Mouse (Mus musculus) lung, embryonic 15.5 days (tissue): ENCODE data around the gene Mtus2. TPM values are rescaled to one million over a fixed set of nuclear protein-coding genes. Genes with fewer than 3 reads are reported as not detected.
A peak's percentile ranks its signal among the peaks of the same experiment; 100 is the strongest.
"Not testable (repeated sequence)": the region's sequence is repeated elsewhere in the genome, so short reads cannot be mapped to it uniquely, and the experiment has no call there.

Experiments used
- ATAC-seq: fragments of 200-750 bp; cut with Nextera tagmentation; 2 replicates; pipeline ENCODE4 v1.8.0; 2017; ENCODE audit warnings: moderate number of reproducible peaks, borderline replicate concordance; ENCODE audit not compliant: low FRiP score, low TSS enrichment; ENCODE audit errors: extremely low read depth
- H3K27ac ChIP-seq: fragments of 300-500 bp; sonication (generic); 2 replicates; pipeline ENCODE4 v1.5.1; 2015; ENCODE audit warnings: moderate library complexity, mild to moderate bottlenecking, inconsistent platforms
- H3K27me3 ChIP-seq: fragments of 300-500 bp; sonication (generic); 2 replicates; pipeline ENCODE4 v1.6.1; 2015; ENCODE audit warnings: inconsistent platforms
- H3K36me3 ChIP-seq: fragments of 300-500 bp; sonication (generic); 2 replicates; pipeline ENCODE4 v1.6.1; 2015; ENCODE audit warnings: inconsistent platforms
- H3K4me1 ChIP-seq: fragments of 300-500 bp; sonication (generic); 2 replicates; pipeline ENCODE4 v1.6.1; 2015; ENCODE audit warnings: inconsistent platforms
- H3K4me2 ChIP-seq: fragments of 300-500 bp; sonication (generic); 2 replicates; pipeline ENCODE4 v1.6.1; 2015; ENCODE audit warnings: inconsistent platforms, mild to moderate bottlenecking, moderate library complexity
- H3K4me3 ChIP-seq: fragments of 300-500 bp; sonication (generic); 2 replicates; pipeline ENCODE4 v1.5.1; 2015; ENCODE audit warnings: mild to moderate bottlenecking, inconsistent platforms
- H3K9ac ChIP-seq: fragments of 300-500 bp; sonication (generic); 2 replicates; pipeline ENCODE4 v1.6.1; 2015; ENCODE audit warnings: inconsistent platforms
- H3K9me3 ChIP-seq: fragments of 300-500 bp; sonication (generic); 2 replicates; pipeline ENCODE4 v1.6.1; 2016; ENCODE audit warnings: inconsistent platforms
- WGBS: fragments of 180-500 bp; shearing (Covaris S2); methylation state at CpG from one replicate; pipeline ENCODE4 v1.1.7; 2015; 5-methylcytosine and 5-hydroxymethylcytosine counted together
- polyA plus RNA-seq: library from polyadenylated mRNA; unstranded; fragments of >200 nt; fragmentation: Nextera tagmentation; extraction: Ambion mirVana; gene quantifications from 2 replicates; pipeline ENCODE4 v1.2.1, GENCODE M21; 2015

The Mtus2 gene
- polyA plus RNA-seq, 1 experiment from 2014 or later: 8.5 TPM

GRCm38 (mm10) chr5:147928668-147929497 lies 28.2 kb upstream of the Mtus2 start:
- no peak for ATAC-seq
- 79% methylated on average over 7 of the region's 7 CpGs for WGBS
- H3K9ac ChIP-seq: no peak overlapping the region

GRCm38 (mm10) chr5:147935096-147935495 lies 22.0 kb upstream of the Mtus2 start:
- no peak overlapping the region for H3K4me3 ChIP-seq
- ATAC-seq: no peak
- no peak overlapping the region for H3K4me2 ChIP-seq
- H3K27me3 ChIP-seq: no peaks in the 10 kb centered on the region
- no peaks in the 10 kb centered on the region for H3K36me3 ChIP-seq
- 81% methylated on average over 13 of the region's 13 CpGs for WGBS
- no peak overlapping the region for H3K27ac ChIP-seq
- H3K9ac ChIP-seq: no peak overlapping the region
- H3K9me3 ChIP-seq: no peaks in the 10 kb centered on the region
- no peaks in the 10 kb centered on the region for H3K4me1 ChIP-seq

More at GRCm38 (mm10) chr5:147928668-147929497, 28.2 kb upstream of the Mtus2 start:
- Histone ChIP-seq H3K4me3 (no peak overlapping the region), H3K27ac (no peak overlapping the region), H3K4me1 (no peaks in the 10 kb centered on the region), H3K36me3 (no peaks in the 10 kb centered on the region), H3K27me3 (no peaks in the 10 kb centered on the region), H3K9me3 (no peaks in the 10 kb centered on the region), H3K4me2 (no peak overlapping the region)

- Histone ChIP-seq H3K9ac (no peak overlapping the region), H3K36me3 (no peaks in the 10 kb centered on the region), H3K27me3 (no peaks in the 10 kb centered on the region), H3K4me2 (no peak overlapping the region), H3K4me3 (no peak overlapping the region), H3K27ac (no peak overlapping the region), H3K9me3 (no peaks in the 10 kb centered on the region), H3K4me1 (no peaks in the 10 kb centered on the region)
- ATAC-seq: no peak
- WGBS: 52% methylated on average over 5 of the region's 5 CpGs
These were observed 17.9 kb upstream of the Mtus2 start for GRCm38 (mm10) chr5:147939226-147939625.

GRCm38 (mm10) chr5:147945000-147945666 lies 12.0 kb upstream of the Mtus2 start:
- Histone ChIP-seq H3K36me3 (no peaks in the 10 kb centered on the region), H3K27ac (no peak overlapping the region), H3K9ac (no peak overlapping the region), H3K27me3 (no peaks in the 10 kb centered on the region), H3K4me1 (no peaks in the 10 kb centered on the region), H3K4me3 (no peak overlapping the region), H3K9me3 (no peaks in the 10 kb centered on the region), H3K4me2 (no peak overlapping the region)
- no peak for ATAC-seq
- 19% methylated on average over 5 of the region's 5 CpGs for WGBS

GRCm38 (mm10) chr5:147949881-147950280 lies 7.2 kb upstream of the Mtus2 start:
- no peak overlapping the region for H3K9ac ChIP-seq
- peaks cover under 1% of the 10 kb centered on the region; the same call in 1 of the 2 replicates for H3K27me3 ChIP-seq
- 67% methylated on average over 14 of the region's 14 CpGs for WGBS
- H3K4me3 ChIP-seq: no peak overlapping the region
- ATAC-seq: no peak
- no peaks in the 10 kb centered on the region for H3K36me3 ChIP-seq
- no peak overlapping the region for H3K27ac ChIP-seq
- no peaks in the 10 kb centered on the region for H3K4me1 ChIP-seq
- no peaks in the 10 kb centered on the region for H3K9me3 ChIP-seq
- H3K4me2 ChIP-seq: no peak overlapping the region

- Histone ChIP-seq H3K4me3 (no peak overlapping the region), H3K27ac (no peak overlapping the region), H3K4me1 (peaks cover 2% of the 10 kb centered on the region; the same call in 1 of the 2 replicates), H3K27me3 (peaks cover 19% of the 10 kb centered on the region), H3K4me2 (no peak overlapping the region), H3K9ac (no peak overlapping the region), H3K9me3 (no peaks in the 10 kb centered on the region), H3K36me3 (no peaks in the 10 kb centered on the region)
- 33% methylated on average over 2 of the region's 2 CpGs for WGBS
- no peak for ATAC-seq
These were observed 5.4 kb upstream of the Mtus2 start for GRCm38 (mm10) chr5:147951751-147952150.

GRCm38 (mm10) chr5:147953181-147953580 lies 3.9 kb upstream of the Mtus2 start:
- peaks cover 33% of the 10 kb centered on the region for H3K27me3 ChIP-seq
- 80% methylated on average over 5 of the region's 5 CpGs for WGBS
- not testable (repeated sequence) for H3K36me3 ChIP-seq, H3K9me3 ChIP-seq, ATAC-seq, H3K9ac ChIP-seq, H3K27ac ChIP-seq, H3K4me3 ChIP-seq, H3K4me2 ChIP-seq
- H3K4me1 ChIP-seq: peaks cover 16% of the 10 kb centered on the region

GRCm38 (mm10) chr5:147955671-147956070 lies 1.4 kb upstream of the Mtus2 start:
- Histone ChIP-seq H3K27me3 (peaks cover 42% of the 10 kb centered on the region), H3K4me2 (no peak overlapping the region), H3K9me3 (no peaks in the 10 kb centered on the region), H3K4me1 (peaks cover 21% of the 10 kb centered on the region), H3K36me3 (no peaks in the 10 kb centered on the region), H3K4me3 (no peak overlapping the region), H3K27ac (no peak overlapping the region), H3K9ac (no peak overlapping the region)
- WGBS: 25% methylated on average over 5 of the region's 5 CpGs
- ATAC-seq: no peak

GRCm38 (mm10) chr5:147956421-147956820 lies 699 bp upstream of the Mtus2 start:
- Histone ChIP-seq H3K9me3 (no peaks in the 10 kb centered on the region), H3K4me2 (peak overlapping the region; percentile 94), H3K36me3 (no peaks in the 10 kb centered on the region), H3K9ac (no peak overlapping the region), H3K27ac (no peak overlapping the region), H3K4me3 (no peak overlapping the region), H3K27me3 (peaks cover 42% of the 10 kb centered on the region), H3K4me1 (peaks cover 21% of the 10 kb centered on the region)
- WGBS: 5% methylated on average over 11 of the region's 11 CpGs
- ATAC-seq: no peak

- H3K4me3 ChIP-seq: peak overlapping the region; percentile 54
- 0 out of 2 replicates have a peak overlapping the region, but pooled peaks have one; percentile 45 for H3K27ac ChIP-seq
- 0 out of 2 replicates have a peak, but pooled peaks have one; percentile 8 for ATAC-seq
- H3K4me1 ChIP-seq: peaks cover 21% of the 10 kb centered on the region
- peaks cover 42% of the 10 kb centered on the region for H3K27me3 ChIP-seq
- WGBS: 1% methylated on average over 42 of the region's 42 CpGs
- H3K4me2 ChIP-seq: peak overlapping the region; percentile 94
- H3K36me3 ChIP-seq: no peaks in the 10 kb centered on the region
- peak overlapping the region; percentile 42 for H3K9ac ChIP-seq
- no peaks in the 10 kb centered on the region for H3K9me3 ChIP-seq
These were observed 612 bp downstream of the Mtus2 start for GRCm38 (mm10) chr5:147957592-147958271.

- Histone ChIP-seq H3K9ac (no peak overlapping the region), H3K27ac (0 out of 2 replicates have a peak overlapping the region, but pooled peaks have one; percentile 2), H3K4me2 (peak overlapping the region; percentile 94), H3K36me3 (no peaks in the 10 kb centered on the region), H3K27me3 (peaks cover 42% of the 10 kb centered on the region), H3K9me3 (no peaks in the 10 kb centered on the region), H3K4me3 (0 out of 2 replicates have a peak overlapping the region, but pooled peaks have one; percentile 54), H3K4me1 (peaks cover 26% of the 10 kb centered on the region)
- 30% methylated on average over 13 of the region's 13 CpGs for WGBS
- ATAC-seq: no peak
These were observed 1.4 kb downstream of the Mtus2 start for GRCm38 (mm10) chr5:147958552-147958951.
